In the genomic region with DNA sequence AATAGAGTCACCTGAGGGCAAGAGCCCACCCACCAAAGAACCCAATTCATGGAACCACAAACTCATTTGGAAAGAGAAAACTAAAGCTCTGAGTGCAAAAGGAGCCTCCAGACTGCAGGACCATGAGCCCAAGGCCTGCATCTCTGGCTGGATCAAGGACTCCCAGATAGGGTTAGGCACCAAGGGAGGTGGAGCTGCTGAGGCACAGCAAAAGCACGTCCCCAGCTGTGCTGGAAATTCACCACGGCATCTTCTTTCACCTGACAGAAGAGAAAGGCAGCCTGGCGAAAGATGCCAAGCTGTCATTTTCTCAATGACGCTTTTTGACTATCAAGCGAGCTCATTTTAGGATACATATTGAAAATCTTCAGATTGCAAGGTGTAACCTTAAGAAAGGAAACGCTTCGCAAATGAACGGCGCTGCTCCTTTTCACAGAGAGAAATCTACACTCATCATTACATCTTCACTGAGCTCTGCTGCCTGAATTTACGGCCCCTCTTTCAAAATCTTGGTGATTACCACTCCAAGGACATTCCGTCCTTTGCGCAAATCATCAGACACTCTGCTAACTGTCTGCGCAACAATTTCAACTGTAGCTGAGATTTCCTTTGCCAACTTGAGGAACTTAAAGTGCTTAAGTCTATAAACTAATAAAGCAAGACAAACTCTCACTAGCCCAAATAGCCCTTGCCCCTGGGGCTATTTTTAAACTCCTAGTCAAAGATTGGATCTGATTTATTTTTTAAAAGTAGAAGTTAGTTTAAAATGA, we compare ENCODE assay signal across 21 mouse cellular contexts. TPM values are rescaled to one million over a fixed set of nuclear protein-coding genes. Genes with fewer than 3 reads are reported as not detected.
DNase-seq lines count a peak whose midpoint lies in the region; ATAC-seq and TF ChIP-seq lines count a peak whose summit lies in the region.
"Had no signal": no experiment of that assay in that cellular context is flagged by ENCODE, and none has a peak within 500 bp of the region (broad histone marks: within the 10 kb centered on the region; RNA-seq: fewer than 3 reads in every experiment).

No protein-coding gene starts in this region.

- H3K27me3 ChIP-seq in lung, embryonic 14.5 days (ENCODE audit: insufficient read depth, low read length), result no peaks in the 10 kb centered on the region
- H3K27me3 ChIP-seq in hindbrain, embryonic 12.5 days, result no peaks in the 10 kb centered on the region
- H3K27me3 ChIP-seq: embryonic facial prominence, embryonic 12.5 days; limb, embryonic 15.5 days; neural tube, embryonic 15.5 days; Patski had no signal

- intact Hi-C loops in gastrocnemius, postnatal 36 days (cut with DNase I), result no loop called here

- 65% methylated on average over 13 of the region's 13 CpGs for WGBS in lung, embryonic 14.5 days
- 81% methylated on average over 13 of the region's 13 CpGs for WGBS in hindbrain, embryonic 12.5 days

- peak; percentile 60 for DNase-seq in gastrocnemius, adult 18-20 months (ENCODE audit: low spot score)
- DNase-seq in gastrocnemius, postnatal 36 days, result no peak
- peak; percentile 41 for DNase-seq in ovary, adult 18-20 months (ENCODE audit: low spot score)
- no peak for DNase-seq in ovary, postnatal 10 days (ENCODE audit: low spot score)
- peak; percentile 50 for DNase-seq in lung, embryonic 14.5 days
- DNase-seq in frontal cortex, postnatal 36 days (ENCODE audit: low spot score in 2 of 2), result no peak
- no peak for DNase-seq in retina, embryonic 14.5 days (ENCODE audit: low spot score)
- DNase-seq: cerebellum, postnatal 25 days; heart, adult 2 months; heart, postnatal 10 days; liver, postnatal 0 days; right cerebral cortex, adult 18-20 months; thymus, postnatal 25 days had no signal

- no peak for TF ChIP-seq CTCF in lung, embryonic 14.5 days (IDR thresholded peaks at IDR 0.05; ENCODE audit: low read depth)

- no peak overlapping the region for H3K4me2 ChIP-seq in lung, embryonic 14.5 days
- H3K4me2 ChIP-seq in hindbrain, embryonic 12.5 days (replicated peaks), result no peak overlapping the region
- H3K4me2 ChIP-seq: embryonic facial prominence, embryonic 12.5 days; limb, embryonic 15.5 days; midbrain, embryonic 11.5 days; neural tube, embryonic 15.5 days had no signal

- H3K27ac ChIP-seq in lung, embryonic 14.5 days (ENCODE audit: low read depth), result no peak overlapping the region
- no peak overlapping the region for H3K27ac ChIP-seq in hindbrain, embryonic 12.5 days
- H3K27ac ChIP-seq: embryonic facial prominence, embryonic 12.5 days; heart, adult 2 months; limb, embryonic 15.5 days; neural tube, embryonic 15.5 days; stomach, postnatal 0 days had no signal

- no peak overlapping the region for H3K4me3 ChIP-seq in lung, embryonic 14.5 days (ENCODE audit: low read depth, low read length)
- no peak overlapping the region for H3K4me3 ChIP-seq in hindbrain, embryonic 12.5 days
- H3K4me3 ChIP-seq: embryonic facial prominence, embryonic 12.5 days; heart, adult 2 months; limb, embryonic 15.5 days; neural tube, embryonic 15.5 days had no signal

- no peak overlapping the region for H3K9ac ChIP-seq in lung, embryonic 14.5 days
- no peak overlapping the region for H3K9ac ChIP-seq in hindbrain, embryonic 12.5 days
- H3K9ac ChIP-seq: embryonic facial prominence, embryonic 12.5 days; limb, embryonic 15.5 days; liver, postnatal 0 days; neural tube, embryonic 15.5 days had no signal

- no peaks in the 10 kb centered on the region for H3K9me3 ChIP-seq in lung, embryonic 14.5 days (ENCODE audit: low read depth, low read length)
- H3K9me3 ChIP-seq in hindbrain, embryonic 12.5 days (replicated peaks), result no peaks in the 10 kb centered on the region
- H3K9me3 ChIP-seq: embryonic facial prominence, embryonic 12.5 days; limb, embryonic 15.5 days; neural tube, embryonic 15.5 days had no signal

- H3K36me3 ChIP-seq in lung, embryonic 14.5 days (ENCODE audit: insufficient read depth), result no peaks in the 10 kb centered on the region
- no peaks in the 10 kb centered on the region for H3K36me3 ChIP-seq in hindbrain, embryonic 12.5 days
- H3K36me3 ChIP-seq: embryonic facial prominence, embryonic 12.5 days; limb, embryonic 15.5 days; neural tube, embryonic 15.5 days had no signal

- ATAC-seq in lung, embryonic 14.5 days (ENCODE audit: insufficient read depth), result no peak
- ATAC-seq in hindbrain, embryonic 12.5 days (ENCODE audit: low FRiP score), result no peak
- ATAC-seq: hindbrain, embryonic 16.5 days; liver, postnatal 0 days; Patski had no signal

- H3K4me1 ChIP-seq in lung, embryonic 14.5 days (ENCODE audit: insufficient read depth), result peaks cover 13% of the 10 kb centered on the region
- peaks cover 32% of the 10 kb centered on the region for H3K4me1 ChIP-seq in hindbrain, embryonic 12.5 days

RNA-seq across cellular contexts. Expression of a gene that starts 46.3 kb away (rescaled TPM):
- 10 to 100 TPM; 37.4 to 40.4 TPM for total RNA-seq in gastrocnemius, adult 18-20 months (2021)
- total RNA-seq in gastrocnemius, postnatal 36 days (2021), result 10 to 100 TPM; 32.0 to 39.1 TPM
- polyA plus RNA-seq in lung, embryonic 14.5 days (2014; fragmentation: Nextera tagmentation; extraction: Ambion mirVana), result 49.8 and 54.6 TPM in 2 replicates
- 82.4 and 99.6 TPM in 2 replicates for polyA plus RNA-seq in hindbrain, embryonic 12.5 days (2016; fragmentation: Nextera tagmentation; extraction: Ambion mirVana)

Comparison
In these comparisons a context has a peak if more than half of its experiments do, and no peak if none do; other contexts are left out.
1. DNase-seq: peak in gastrocnemius, adult 18-20 months (single experiment), ovary, adult 18-20 months (single experiment) and lung, embryonic 14.5 days (single experiment); none in gastrocnemius, postnatal 36 days (0 of 2), ovary, postnatal 10 days (single experiment), frontal cortex, postnatal 36 days (0 of 2) and retina, embryonic 14.5 days (single experiment).